Mouse (Mus musculus): Measurements from ENCODE around the gene Trim7. TPM values are rescaled to one million over a fixed set of nuclear protein-coding genes. Genes with fewer than 3 reads are reported as not detected.
A peak's percentile ranks its signal among the peaks of the same experiment; 100 is the strongest.

Trim7 gene
- polyA plus RNA-seq, 1 experiment = 14.4 TPM

- Histone ChIP-seq H3K4me1 (ENCODE audit: control insufficient read depth, insufficient read depth, low read length) (peaks cover 2% of the 10 kb centered on the region; the same call in 1 of the 2 replicates), H3K4me3 (replicated peaks; ENCODE audit: control insufficient read depth, low read depth, low read length) (peak overlapping the region; percentile 86), H3K27ac (ENCODE audit: control insufficient read depth, insufficient read depth, low read depth, low read length, poor library complexity) (peak overlapping the region; percentile 88)
- no peak for TF ChIP-seq CTCF (IDR thresholded peaks at IDR 0.05; ENCODE audit: control insufficient read depth, insufficient read depth, low read length)
- TF ChIP-seq POLR2A (IDR thresholded peaks at IDR 0.05; ENCODE audit: borderline replicate concordance, control insufficient read depth, low read depth, low read length) = no peak
- WGBS = 3% methylated on average over 18 of the region's 18 CpGs
These were observed 26.7 kb upstream of the Trim7 start for GRCm38 (mm10) chr11:48798984-48799920.

- Histone ChIP-seq H3K4me3 (replicated peaks; ENCODE audit: control insufficient read depth, low read depth, low read length) (peak within 1 kb of the TSS; percentile 86), H3K27ac (ENCODE audit: control insufficient read depth, insufficient read depth, low read depth, low read length, poor library complexity) (peak within 1 kb of the TSS; percentile 88), H3K4me1 (ENCODE audit: control insufficient read depth, insufficient read depth, low read length) (peaks cover 2% of the 10 kb centered on the region; the same call in 1 of the 2 replicates)
- under 1% methylated on average over 47 of the region's 47 CpGs for whole genome bisulfite sequencing
- TF ChIP-seq CTCF (IDR thresholded peaks at IDR 0.05; ENCODE audit: control insufficient read depth, insufficient read depth, low read length) (no peak), POLR2A (IDR thresholded peaks at IDR 0.05; ENCODE audit: borderline replicate concordance, control insufficient read depth, low read depth, low read length) (peak; percentile 86)
These were observed 25.8 kb upstream of the Trim7 start, which contains the start of gene Rack1 for GRCm38 (mm10) chr11:48799921-48800701. Gene Rack1 (plus strand): TSS chr11:48800332.

- H3K4me1 ChIP-seq (ENCODE audit: control insufficient read depth, insufficient read depth, low read length) = peaks cover 2% of the 10 kb centered on the region; the same call in 1 of the 2 replicates
- WGBS = 59% methylated on average over 17 of the region's 17 CpGs
- TF ChIP-seq CTCF (IDR thresholded peaks at IDR 0.05; ENCODE audit: control insufficient read depth, insufficient read depth, low read length) = no peak
- TF ChIP-seq POLR2A (IDR thresholded peaks at IDR 0.05; ENCODE audit: borderline replicate concordance, control insufficient read depth, low read depth, low read length) = no peak
- no peak overlapping the region for H3K27ac ChIP-seq (ENCODE audit: control insufficient read depth, insufficient read depth, low read depth, low read length, poor library complexity)
- peak overlapping the region; percentile 29 for H3K4me3 ChIP-seq (replicated peaks; ENCODE audit: control insufficient read depth, low read depth, low read length)
These were observed 23.8 kb upstream of the Trim7 start for GRCm38 (mm10) chr11:48801831-48802772.

- H3K27ac ChIP-seq (ENCODE audit: control insufficient read depth, insufficient read depth, low read depth, low read length, poor library complexity) = no peak overlapping the region
- WGBS = 94% methylated on average over 2 of the region's 2 CpGs
- no peak for TF ChIP-seq CTCF (IDR thresholded peaks at IDR 0.05; ENCODE audit: control insufficient read depth, insufficient read depth, low read length)
- no peak for TF ChIP-seq POLR2A (IDR thresholded peaks at IDR 0.05; ENCODE audit: borderline replicate concordance, control insufficient read depth, low read depth, low read length)
- H3K4me3 ChIP-seq (replicated peaks; ENCODE audit: control insufficient read depth, low read depth, low read length) = no peak overlapping the region
- peaks cover 2% of the 10 kb centered on the region; the same call in 1 of the 2 replicates for H3K4me1 ChIP-seq (ENCODE audit: control insufficient read depth, insufficient read depth, low read length)
These were observed 22.0 kb upstream of the Trim7 start for GRCm38 (mm10) chr11:48803988-48804387.

- H3K27ac ChIP-seq (ENCODE audit: control insufficient read depth, insufficient read depth, low read depth, low read length, poor library complexity) = no peak overlapping the region
- WGBS = 74% methylated on average over 2 of the region's 2 CpGs
- no peak for TF ChIP-seq CTCF (IDR thresholded peaks at IDR 0.05; ENCODE audit: control insufficient read depth, insufficient read depth, low read length)
- no peak for TF ChIP-seq POLR2A (IDR thresholded peaks at IDR 0.05; ENCODE audit: borderline replicate concordance, control insufficient read depth, low read depth, low read length)
- peaks cover 2% of the 10 kb centered on the region; the same call in 1 of the 2 replicates for H3K4me1 ChIP-seq (ENCODE audit: control insufficient read depth, insufficient read depth, low read length)
- H3K4me3 ChIP-seq (replicated peaks; ENCODE audit: control insufficient read depth, low read depth, low read length) = no peak overlapping the region
These were observed 21.0 kb upstream of the Trim7 start for GRCm38 (mm10) chr11:48804922-48805321.

GRCm38 (mm10) chr11:48806856-48807562, 18.9 kb upstream of the Trim7 start:
- no peak overlapping the region for H3K27ac ChIP-seq (ENCODE audit: control insufficient read depth, insufficient read depth, low read depth, low read length, poor library complexity)
- no peak overlapping the region for H3K4me3 ChIP-seq (replicated peaks; ENCODE audit: control insufficient read depth, low read depth, low read length)
- 76% methylated on average over 21 of the region's 21 CpGs for WGBS
- peaks cover 2% of the 10 kb centered on the region; the same call in 1 of the 2 replicates for H3K4me1 ChIP-seq (ENCODE audit: control insufficient read depth, insufficient read depth, low read length)
- TF ChIP-seq CTCF (IDR thresholded peaks at IDR 0.05; ENCODE audit: control insufficient read depth, insufficient read depth, low read length) = no peak
- TF ChIP-seq POLR2A (IDR thresholded peaks at IDR 0.05; ENCODE audit: borderline replicate concordance, control insufficient read depth, low read depth, low read length) = no peak

Measured in bone marrow, adult 2 months (tissue).